Comparison of ENCODE assay signal across 21 mouse cellular contexts in genomic region chr17:24725637-24726390, GRCm38 (mm10). TPM values are rescaled to one million over a fixed set of nuclear protein-coding genes. Genes with fewer than 3 reads are reported as not detected.
"Had no signal": no experiment of that assay in that cellular context is flagged by ENCODE, and none has a peak within 500 bp of the region (broad histone marks: within the 10 kb centered on the region; RNA-seq: fewer than 3 reads in every experiment).

No protein-coding gene starts in this region.

- H3K4me2 ChIP-seq: limb, embryonic 15.5 days; liver, embryonic 15.5 days; lung, embryonic 14.5 days; midbrain, embryonic 15.5 days; neural tube, embryonic 13.5 days had no signal

- H3K9ac ChIP-seq: limb, embryonic 15.5 days; liver, embryonic 15.5 days; lung, embryonic 14.5 days; midbrain, embryonic 15.5 days; neural tube, embryonic 13.5 days had no signal

- ATAC-seq: midbrain, embryonic 15.5 days had no signal

- DNase-seq: kidney, adult 2 months; layer of hippocampus, adult 9-11 months; layer of hippocampus, postnatal 36 days; lung, embryonic 14.5 days; lung, postnatal 10 days; lung, postnatal 4 days; retina, postnatal 1 day; right cerebral cortex, postnatal 4 days; spleen, adult 18-20 months; thymus, adult 2 months; thymus, postnatal 25 days had no signal

- H3K27ac ChIP-seq: limb, embryonic 15.5 days; liver, embryonic 15.5 days; midbrain, embryonic 10.5 days; midbrain, embryonic 15.5 days; neural tube, embryonic 13.5 days had no signal

- H3K27me3 ChIP-seq: limb, embryonic 15.5 days had no signal

- H3K9me3 ChIP-seq: limb, embryonic 15.5 days; liver, embryonic 15.5 days; midbrain, embryonic 10.5 days; midbrain, embryonic 15.5 days; neural tube, embryonic 13.5 days had no signal

- H3K4me3 ChIP-seq: limb, embryonic 15.5 days; liver, embryonic 15.5 days; midbrain, embryonic 10.5 days; midbrain, embryonic 15.5 days; neural tube, embryonic 13.5 days had no signal

RNA-seq across cellular contexts. Expression of gene Rpl3l, which starts 1.8 kb away (rescaled TPM):
- polyA plus RNA-seq: intestine, embryonic 14.5 days; limb, embryonic 11.5 days; limb, embryonic 15.5 days; lung, embryonic 14.5 days; midbrain, embryonic 10.5 days; midbrain, embryonic 15.5 days; neural tube, embryonic 13.5 days had no signal

RNA-seq across cellular contexts. Expression of gene Rnf151, which starts 8.0 kb away (rescaled TPM):
- total RNA-seq: layer of hippocampus, postnatal 36 days; left cerebral cortex, postnatal 25 days; megakaryocyte, adult 5-6 weeks had no signal
- polyA plus RNA-seq: limb, embryonic 11.5 days; liver, embryonic 15.5 days; midbrain, embryonic 15.5 days; stomach, embryonic 14.5 days had no signal
